Mouse (Mus musculus) pancreas, adult 10 weeks (tissue): Measurements from ENCODE around the gene Hspb3. TPM values are rescaled to one million over a fixed set of nuclear protein-coding genes. Genes with fewer than 3 reads are reported as not detected.

Experiments used
- polyA plus RNA-seq: library from polyadenylated mRNA; stranded (reverse); fragments of 350-450 nt; fragmentation: Illumina TruSeq; extraction: RNeasy Lipid Tissue Mini Kit (QIAGEN cat#74804); gene quantifications from one replicate; pipeline ENCODE4 v1.2.3, GENCODE M21; 2015; ENCODE audit warnings: low read depth, low replicate concordance; ENCODE audit not compliant: insufficient read depth

The Hspb3 gene
- polyA plus RNA-seq = not detected

DNA sequence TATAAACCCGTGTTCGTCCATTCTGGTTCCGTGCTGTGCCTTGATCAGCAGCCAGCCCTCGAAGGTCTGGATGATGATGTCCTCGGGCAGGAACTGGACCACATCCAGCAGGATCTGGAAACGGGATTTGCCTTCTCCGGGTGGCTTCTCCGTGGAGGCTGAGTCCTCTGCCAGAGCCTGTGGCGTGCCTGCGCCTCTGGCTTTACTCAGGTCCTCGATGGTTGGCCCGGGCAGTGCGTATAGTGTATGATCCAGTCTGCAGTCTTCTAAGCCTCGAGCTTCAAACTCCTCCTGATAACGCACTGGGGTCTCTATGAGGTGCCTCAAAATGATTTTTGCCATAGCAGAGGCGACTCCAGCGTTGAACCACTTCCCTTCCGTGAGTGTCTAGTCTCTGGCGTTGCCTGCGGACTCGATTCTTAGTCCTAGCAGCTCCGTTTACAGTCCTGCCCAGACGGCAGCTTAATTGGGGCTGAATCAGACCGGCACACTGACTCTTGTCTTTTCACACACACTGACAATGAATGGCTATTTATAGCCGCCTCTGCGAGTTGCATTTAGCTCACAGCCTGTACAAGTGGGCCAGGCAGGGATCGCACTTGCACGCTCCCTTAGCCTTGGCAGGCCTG, at the start of gene Hspb3:
TSS of gene Hspb3 (minus strand) at position 526 of the 629 bp plus-strand sequence.

DNA sequence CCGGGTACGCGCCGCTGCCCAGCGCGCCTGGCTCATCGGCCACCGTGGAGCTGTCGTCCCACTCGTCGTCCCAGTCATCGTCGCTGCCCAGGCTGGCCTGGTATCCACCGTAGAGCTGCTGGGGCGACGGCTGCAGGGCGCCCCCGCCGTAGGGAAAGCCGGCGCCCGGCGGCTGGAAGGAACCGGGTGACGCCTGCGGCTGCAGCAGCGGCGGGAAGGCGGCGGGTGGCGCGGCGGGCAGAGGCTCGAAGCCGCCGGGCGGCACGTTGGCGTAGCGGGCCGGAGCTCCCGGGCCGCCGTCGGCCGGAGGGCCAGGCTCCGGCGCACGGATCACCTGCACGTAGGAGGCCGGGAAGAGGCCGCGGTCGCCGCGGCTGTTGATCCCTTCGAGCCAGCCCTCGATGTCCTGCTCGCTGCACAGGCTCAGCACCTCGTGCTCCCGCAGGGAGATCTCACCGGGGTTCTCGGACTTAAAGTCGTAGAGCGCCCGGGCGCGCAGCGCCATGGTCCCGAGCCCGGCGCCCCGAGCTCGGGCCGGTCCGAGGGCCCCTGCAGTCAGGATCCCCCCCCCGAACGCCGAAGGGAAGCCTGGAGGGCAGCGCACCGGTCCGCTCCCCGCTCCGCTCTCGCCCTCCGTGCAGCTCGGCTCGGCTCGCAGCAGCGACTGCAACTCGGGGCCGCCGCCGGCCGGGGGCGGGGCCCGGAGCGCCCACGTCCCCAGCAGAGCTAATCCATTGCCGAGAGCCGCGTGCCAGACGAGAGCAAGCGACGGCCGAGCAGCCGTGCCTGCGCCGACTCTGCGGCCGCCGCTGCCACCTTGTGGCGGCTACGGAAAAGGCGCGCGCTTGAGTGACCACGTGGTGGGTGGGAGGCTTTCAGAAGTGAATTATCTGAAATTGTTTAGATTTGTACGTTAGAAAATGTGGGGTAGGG, 45.3 kb downstream of the Hspb3 start, which contains the start of gene Snx18:
TSS of gene Snx18 (minus strand) at position 674 of the 933 bp plus-strand sequence.

Other genes starting within 250 kb of the Hspb3 start
- gene Snx18, start 45.1 kb downstream of the Hspb3 start, polyA plus RNA-seq = 7.0 TPM
- 3.0 TPM for gene Arl15, start 130.8 kb upstream of the Hspb3 start, polyA plus RNA-seq